Mouse (Mus musculus): ENCODE measurements around the gene Klhdc7b.

DNA sequence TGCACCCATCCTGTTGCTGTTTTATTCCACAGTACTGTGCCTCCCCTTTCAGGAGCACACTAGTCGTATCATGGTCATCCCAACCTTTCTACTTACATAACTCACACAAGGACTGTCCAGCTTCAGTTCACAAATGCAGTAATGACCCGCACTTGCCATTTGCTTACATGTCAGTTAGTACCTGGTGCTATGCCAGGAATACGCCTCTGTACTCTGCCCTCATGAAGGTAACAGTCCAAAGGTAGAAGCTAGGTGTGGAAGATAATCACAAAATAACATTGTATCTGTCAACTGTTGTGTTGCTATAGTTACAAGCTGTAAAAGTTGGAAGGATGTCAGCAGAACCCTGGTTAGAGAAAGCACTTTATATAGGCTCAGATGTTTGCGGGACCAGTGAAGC lies 12.2 kb downstream of the Klhdc7b start:
- TF ChIP-seq CTCF (IDR thresholded peaks at IDR 0.05; ENCODE audit: control insufficient read depth, insufficient read depth, insufficient replicate concordance, low read depth, low read length) (no peak), POLR2A (IDR thresholded peaks at IDR 0.05; ENCODE audit: control insufficient read depth, low read depth, low read length) (no peak)

Data from testis, adult 2 months (tissue).